Mouse (Mus musculus) myocyte (in vitro differentiated cells): ENCODE measurements around the gene Gga2.

ENCODE experiments used
- CEBPB ChIP-seq: IDR thresholded peaks from 2 replicates; pipeline ENCODE4 v1.6.1; 2011; ENCODE audit warnings: mild to moderate bottlenecking, moderate library complexity; ENCODE audit not compliant: poor library complexity, insufficient read depth, severe bottlenecking
- MAX ChIP-seq: IDR thresholded peaks from one replicate; pipeline ENCODE4 v1.6.1; 2011; ENCODE audit warnings: low read depth, mild to moderate bottlenecking, control low read depth
- MYOG ChIP-seq, 3 experiments: IDR thresholded peaks; one replicate each; pipeline ENCODE4 v1.6.1; 2011; ENCODE audit warnings: control low read depth in 2 of 3, low read depth in 2 of 3, mild to moderate bottlenecking in 2 of 3; ENCODE audit not compliant: insufficient read length in 2 of 3, control insufficient read depth in 1 of 3, insufficient read depth in 1 of 3
- POLR2A ChIP-seq: IDR thresholded peaks from one replicate; pipeline ENCODE4 v1.6.1; 2011; ENCODE audit warnings: low read depth, mild to moderate bottlenecking, control low read depth, moderate library complexity; ENCODE audit not compliant: insufficient read length
- USF1 ChIP-seq: IDR thresholded peaks from one replicate; pipeline ENCODE4 v1.6.1; 2011; ENCODE audit warnings: low read depth, mild to moderate bottlenecking, control low read depth, moderate library complexity

- TF ChIP-seq POLR2A (no peak), CEBPB (no peak), MYOG (IDR thresholded peaks at IDR 0.05; ENCODE audit: control insufficient read depth in 1 of 3, insufficient read depth in 1 of 3, insufficient read length in 2 of 3, low read depth in 2 of 3) (no peak), MAX (no peak), USF1 (no peak)
Observed at GRCm38 (mm10) chr7:121939244-121939643, 81.8 kb downstream of the Gga2 start.
